Mouse (Mus musculus) CD4-positive, CD25-positive, alpha-beta regulatory T cell, adult 4 months (primary cell): ENCODE data around the gene Bcl2l10. TPM values are rescaled to one million over a fixed set of nuclear protein-coding genes. Genes with fewer than 3 reads are reported as not detected.
A peak's percentile ranks its signal among the peaks of the same experiment; 100 is the strongest.

Experiments used
- ATAC-seq: one replicate; pipeline ENCODE4 v1.8.0; 2017
- polyA plus RNA-seq, 2 experiments: library from polyadenylated mRNA; unstranded; fragments of 100-300 nt; shearing (Covaris generic); gene quantifications; one replicate each; pipeline ENCODE4 v1.2.1; 2017

The Bcl2l10 gene
- under 1 TPM in 1 of 2 experiments, not detected in 1; 0.27 TPM for polyA plus RNA-seq

DNA sequence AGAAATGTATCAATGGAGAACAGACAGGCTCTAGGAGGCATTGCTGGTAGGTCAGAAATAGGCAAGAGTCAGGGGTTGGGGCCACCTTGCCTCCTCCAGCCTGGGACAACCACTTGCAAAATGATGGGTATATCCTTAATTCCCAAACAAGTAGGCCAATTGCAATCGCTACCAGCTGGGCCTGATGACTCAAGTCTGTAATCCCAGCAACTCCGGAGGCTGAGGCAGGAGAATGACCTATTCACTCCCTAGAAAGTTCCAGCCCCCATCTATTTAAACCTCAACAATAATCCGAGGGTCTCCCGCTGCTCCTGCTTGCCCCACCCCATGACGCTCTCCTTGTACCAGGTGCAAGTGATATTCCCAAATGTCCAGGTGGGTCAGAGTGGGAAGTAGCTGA, at the start of gene Bcl2l10:
Gene Bcl2l10, plus strand, starts transcription at position 301 of the 400 bp plus-strand sequence.
- ATAC-seq = no peak

GRCm38 (mm10) chr9:75299342-75299741, 48.2 kb upstream of the Bcl2l10 start:
- ATAC-seq = peak; percentile 57

DNA sequence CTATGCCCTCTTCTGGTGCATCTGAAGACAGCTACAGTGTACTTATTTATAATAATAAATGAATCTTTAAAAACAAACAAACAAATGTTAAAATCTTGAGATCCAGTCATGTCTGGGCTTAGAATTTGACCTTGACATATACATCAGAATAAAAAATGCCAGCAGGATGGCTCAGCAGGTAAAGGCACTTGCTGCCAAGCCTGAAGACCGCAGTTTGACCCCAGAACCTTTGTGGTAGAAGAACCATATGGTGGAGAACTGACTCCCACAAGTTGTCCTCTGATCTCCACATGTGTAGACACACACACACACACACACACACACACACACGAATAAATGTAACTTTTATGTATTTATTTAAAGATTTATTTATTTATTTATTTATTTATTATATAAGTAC, 44.5 kb upstream of the Bcl2l10 start:
- no peak for ATAC-seq

DNA sequence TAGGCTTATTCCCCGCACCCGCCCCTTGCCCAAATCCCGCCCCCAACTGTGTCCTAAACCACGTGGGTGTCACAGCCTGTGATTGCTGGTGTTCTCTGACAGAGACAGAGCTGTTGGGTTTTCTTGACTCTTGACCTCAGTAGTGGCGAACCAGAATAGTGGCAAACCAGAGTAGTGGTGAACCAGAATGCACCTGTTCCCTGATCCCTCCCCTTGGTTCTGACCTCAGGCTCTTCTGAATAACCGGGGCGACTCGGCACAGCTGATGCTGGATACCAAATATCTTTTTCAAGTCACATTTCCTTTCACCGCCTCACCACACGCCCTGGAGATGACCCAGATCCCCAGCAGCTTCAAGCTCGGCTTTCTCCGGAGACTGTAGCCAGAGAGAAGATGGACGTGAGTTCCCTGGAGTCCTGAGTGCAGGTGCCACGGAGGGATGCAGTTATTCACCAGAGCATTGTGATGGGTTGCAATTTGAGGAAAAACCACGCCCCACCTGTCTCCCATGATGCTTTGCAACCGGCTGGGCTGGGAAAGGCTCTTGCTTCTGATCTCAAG, 43.8 kb upstream of the Bcl2l10 start:
- no peak for ATAC-seq

DNA sequence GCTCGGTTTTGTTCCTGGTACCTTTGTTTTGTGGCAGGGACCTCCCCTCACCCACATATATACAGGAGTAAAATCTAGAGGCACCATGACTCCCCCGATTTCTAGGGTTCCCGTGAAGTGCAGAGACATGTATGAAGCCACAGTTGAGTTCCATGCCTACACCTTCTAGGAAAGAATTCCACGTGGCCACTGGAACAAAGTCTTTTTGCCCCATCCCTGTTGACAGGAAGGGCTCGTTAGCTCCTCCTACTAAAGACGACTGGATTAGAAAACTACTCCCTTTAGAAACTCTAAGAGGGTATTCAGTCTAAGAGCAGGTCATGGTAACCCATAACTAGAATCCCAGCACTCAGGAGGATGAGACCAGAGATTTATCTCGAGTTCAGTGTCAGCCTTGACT, 43.3 kb upstream of the Bcl2l10 start:
- ATAC-seq = no peak

GRCm38 (mm10) chr9:75306126-75306898, 41.2 kb upstream of the Bcl2l10 start, which contains the start of gene Gnb5:
Gene Gnb5 (plus strand): TSS chr9:75306288.
- ATAC-seq = no peak

DNA sequence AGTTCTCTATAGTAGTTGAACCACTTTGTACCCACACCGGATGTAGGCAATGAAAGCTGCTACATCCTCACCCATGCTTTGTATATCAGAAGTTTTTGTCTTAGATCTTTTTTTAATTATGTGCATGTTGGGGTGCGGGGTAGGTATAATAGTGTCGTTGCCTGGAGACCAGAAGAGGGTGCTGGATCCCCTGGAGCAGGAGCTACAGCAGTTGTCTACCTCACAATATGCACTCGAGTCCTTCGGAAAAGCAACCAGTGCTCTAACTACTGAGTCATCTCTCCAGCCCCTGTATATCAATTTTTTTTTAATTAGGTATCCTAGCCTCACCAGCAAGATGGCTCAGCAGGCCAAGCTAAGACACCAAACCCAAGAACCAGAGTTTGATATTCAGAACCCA, 40.5 kb upstream of the Bcl2l10 start:
- ATAC-seq = no peak

DNA sequence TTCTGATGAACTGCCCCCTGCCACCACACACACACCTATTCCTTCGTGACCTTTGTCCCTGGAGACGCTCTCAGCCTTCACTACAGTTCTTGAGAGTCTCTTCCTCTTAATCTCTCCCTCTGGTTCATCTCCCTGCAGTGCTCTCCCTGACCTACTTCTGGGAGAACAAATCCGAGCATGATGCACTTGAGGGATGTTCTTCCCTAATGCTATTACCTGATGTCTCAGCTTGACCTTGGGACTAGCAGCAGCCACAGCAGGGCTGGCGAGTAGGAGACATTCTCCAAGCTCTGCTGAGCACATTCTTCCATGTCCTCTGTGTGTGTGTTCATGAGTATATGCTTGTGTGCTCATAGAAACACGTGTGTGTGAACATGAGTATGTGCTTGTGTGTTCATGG, 38.9 kb upstream of the Bcl2l10 start:
- no peak for ATAC-seq

DNA sequence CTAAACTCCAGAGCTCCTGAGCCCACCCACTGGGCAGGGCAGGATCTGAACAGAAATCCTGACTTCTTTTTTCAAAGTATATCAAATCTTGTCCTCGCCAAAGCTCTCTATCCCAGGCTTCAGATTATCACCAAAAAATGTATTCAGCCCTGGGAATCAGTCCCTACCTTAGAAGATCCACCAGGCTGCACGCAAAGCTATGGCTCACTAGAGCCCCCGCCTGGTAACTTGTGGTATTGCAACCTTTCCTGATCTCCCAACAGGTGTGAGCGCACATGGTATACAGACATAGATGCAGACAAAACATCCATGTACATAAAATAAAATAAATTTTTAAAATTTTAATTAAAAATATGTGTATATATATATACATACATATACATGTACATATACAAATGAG, 35.5 kb upstream of the Bcl2l10 start:
- ATAC-seq = peak; percentile 33

GRCm38 (mm10) chr9:75313138-75313831, 34.3 kb upstream of the Bcl2l10 start:
- ATAC-seq = no peak

DNA sequence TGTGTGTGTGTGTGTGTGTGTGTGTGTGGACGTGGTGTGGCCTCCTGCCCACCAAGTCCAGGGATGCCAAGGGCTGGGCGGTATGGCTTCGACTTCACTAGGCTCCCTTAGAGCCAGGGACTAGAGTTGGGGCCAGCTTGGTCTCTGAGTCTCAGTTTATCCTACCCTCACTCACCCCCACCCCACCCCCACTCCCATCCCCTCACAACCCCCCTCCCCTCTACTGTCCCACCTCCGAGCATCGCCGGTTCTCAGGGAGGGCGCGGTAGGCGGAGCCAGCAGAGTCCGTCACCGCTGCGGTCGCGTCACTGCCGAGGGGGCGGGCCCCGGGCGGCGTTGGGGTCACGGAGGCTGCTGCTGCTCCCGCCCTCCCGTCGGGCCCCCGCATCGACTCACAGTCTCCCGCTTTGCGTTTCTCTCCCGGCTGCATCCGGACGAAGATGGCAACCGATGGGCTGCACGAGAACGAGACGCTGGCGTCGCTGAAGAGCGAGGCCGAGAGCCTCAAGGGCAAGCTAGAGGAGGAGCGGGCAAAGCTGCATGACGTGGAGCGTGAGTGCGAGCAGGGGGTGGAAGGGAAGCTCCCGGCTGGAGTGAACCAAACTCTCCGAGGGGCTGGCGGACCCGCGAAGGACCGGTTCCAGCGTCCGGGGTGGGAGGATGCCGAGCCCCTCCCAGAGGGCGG, 33.6 kb upstream of the Bcl2l10 start:
- ATAC-seq = peak; percentile 84

DNA sequence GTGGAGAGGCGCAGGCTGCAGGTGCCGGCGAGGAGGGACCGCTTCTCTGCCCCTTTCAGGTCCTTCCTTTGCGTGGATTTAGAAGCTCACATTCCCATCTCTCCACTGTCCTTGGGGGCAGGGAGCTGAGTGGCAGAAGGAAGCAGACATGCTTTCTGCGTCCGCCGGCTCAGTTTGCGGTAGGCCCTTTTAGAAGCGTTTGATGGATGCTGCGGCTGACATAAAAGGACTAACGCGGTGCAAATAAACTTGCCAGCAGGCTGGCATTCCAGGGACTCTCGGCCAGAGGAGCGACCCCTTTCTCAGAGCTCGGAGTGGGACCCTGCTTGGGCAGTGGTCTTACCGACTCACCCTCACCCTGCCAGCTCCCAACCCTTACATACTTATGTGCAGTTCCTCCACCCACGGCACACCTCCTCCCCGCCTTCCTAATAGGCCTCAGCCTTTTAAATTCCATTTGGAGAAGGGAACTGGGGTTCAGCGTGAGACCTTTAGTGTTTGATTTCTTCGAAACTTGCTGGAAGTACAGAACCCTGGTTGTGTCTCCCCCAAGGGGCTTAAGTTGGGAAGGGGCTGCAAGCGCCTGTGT, 32.9 kb upstream of the Bcl2l10 start:
- no peak for ATAC-seq

DNA sequence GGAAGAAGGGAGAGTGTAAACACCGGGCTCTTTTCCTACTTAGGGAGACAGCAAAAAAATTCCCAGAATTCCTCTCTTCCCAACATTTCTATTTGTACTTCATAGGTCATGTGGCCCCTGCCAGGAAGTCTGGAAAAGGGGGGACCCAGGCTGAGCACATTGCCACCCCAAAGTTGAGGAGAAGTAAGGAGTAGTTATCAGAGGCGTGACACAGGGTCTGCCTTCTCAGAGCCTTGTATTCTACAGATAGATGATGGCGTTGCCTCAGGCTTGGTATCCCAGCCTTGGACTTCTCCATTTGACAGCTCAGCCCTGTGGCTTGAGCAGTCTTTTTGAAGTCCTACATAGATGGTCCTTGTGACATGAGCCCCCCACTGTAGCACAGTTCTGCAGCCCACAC, 32.3 kb upstream of the Bcl2l10 start:
- ATAC-seq = no peak

GRCm38 (mm10) chr9:75316771-75317170, 30.8 kb upstream of the Bcl2l10 start:
- ATAC-seq = no peak

- ATAC-seq = no peak
Observed at GRCm38 (mm10) chr9:75318196-75318595, 29.4 kb upstream of the Bcl2l10 start.

DNA sequence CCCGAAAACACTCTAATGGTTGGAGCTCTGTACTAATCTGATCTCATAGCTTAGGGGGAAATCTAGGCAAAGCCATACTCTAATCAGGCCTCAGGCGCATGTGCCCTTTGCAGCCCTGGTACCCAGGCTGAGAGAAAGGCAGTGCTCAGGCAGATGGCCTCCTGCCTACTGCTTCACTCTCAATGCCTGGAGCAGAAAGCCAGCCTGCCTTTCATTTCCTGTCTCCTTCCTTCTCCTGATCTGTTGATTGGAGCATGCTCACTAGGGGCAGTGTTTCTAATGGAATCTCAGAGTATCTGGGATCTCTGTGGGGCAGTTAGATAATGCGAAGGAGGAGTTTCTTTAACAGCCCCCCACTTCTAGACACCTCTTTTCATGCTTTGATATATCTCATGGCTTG, 28.2 kb upstream of the Bcl2l10 start:
- no peak for ATAC-seq

GRCm38 (mm10) chr9:75322099-75322885, 25.3 kb upstream of the Bcl2l10 start:
- ATAC-seq = no peak

DNA sequence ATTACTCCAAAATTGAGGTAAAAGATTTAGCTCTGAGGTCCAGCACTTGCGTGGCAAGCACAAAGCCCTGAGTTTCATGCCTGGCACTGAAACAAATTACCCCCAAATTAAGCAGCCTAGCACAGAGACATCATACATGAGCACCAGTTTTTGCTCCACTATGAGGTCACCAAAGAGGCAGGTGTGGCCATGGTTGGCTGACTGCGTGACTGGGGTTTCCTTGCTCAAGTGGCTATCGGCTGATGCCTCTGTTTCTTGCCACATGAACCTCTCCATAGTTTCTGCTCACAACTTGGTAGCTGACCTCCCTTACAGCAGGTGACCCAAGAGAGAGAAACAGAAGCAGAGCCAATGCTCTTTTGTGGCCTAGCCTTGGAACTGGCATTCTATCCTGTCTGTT, 19.5 kb upstream of the Bcl2l10 start:
- ATAC-seq = no peak

DNA sequence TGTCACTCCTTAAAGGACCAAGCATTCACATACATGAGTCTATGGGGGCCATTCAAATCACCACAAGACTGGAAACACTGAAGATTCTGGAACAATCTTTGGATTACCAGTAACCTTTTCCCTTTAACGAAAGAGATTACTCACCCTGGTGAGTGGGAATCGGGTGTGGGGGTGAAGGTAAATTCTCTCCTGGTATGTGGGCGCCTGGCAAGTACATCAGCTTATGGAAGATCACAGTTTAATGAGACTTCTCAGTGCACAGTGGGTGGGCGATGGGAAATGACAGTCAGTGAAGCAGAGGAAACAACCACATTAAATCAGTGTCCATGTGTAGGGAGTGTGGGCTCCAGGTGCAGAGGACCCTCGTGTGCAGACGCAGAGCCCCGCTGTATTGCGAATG, 16.7 kb upstream of the Bcl2l10 start:
- ATAC-seq = no peak

DNA sequence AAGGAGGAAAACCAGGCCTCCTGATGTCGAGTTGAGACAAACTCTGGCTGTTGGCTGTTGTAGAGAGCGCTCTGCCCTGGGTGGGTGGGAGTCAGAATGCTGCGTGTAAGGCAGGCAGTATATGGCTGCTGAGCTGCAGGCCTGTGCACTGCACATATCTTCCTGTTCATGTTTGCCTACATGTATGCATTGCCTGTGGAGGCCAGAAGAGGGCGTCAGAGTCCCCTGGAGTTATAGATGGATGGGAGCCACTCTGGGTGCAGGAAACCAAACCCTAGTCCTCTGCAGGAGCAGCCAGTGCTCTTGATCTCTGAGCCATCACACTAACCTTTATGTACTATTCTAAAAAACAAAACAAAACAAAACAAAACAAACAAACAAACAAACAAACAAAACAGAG, 13.1 kb upstream of the Bcl2l10 start:
- ATAC-seq = no peak

- ATAC-seq = no peak
Observed at GRCm38 (mm10) chr9:75338016-75338415, 9.5 kb upstream of the Bcl2l10 start.

GRCm38 (mm10) chr9:75342433-75342832, 5.1 kb upstream of the Bcl2l10 start:
- no peak for ATAC-seq
